Mouse (Mus musculus) urinary bladder, adult 18-20 months (tissue): Measurements from ENCODE around the gene Slco4c1.

ENCODE experiments used
- DNase-seq, 2 experiments: peaks; one replicate each; pipeline ENCODE4 v3.0.0; 2022; ENCODE audit warnings: low spot score in 2 of 2, mixed read lengths in 2 of 2

Slco4c1 gene

GRCm38 (mm10) chr1:96770283-96770682 is 101.7 kb downstream of the Slco4c1 start:
- no peak for DNase-seq

GRCm38 (mm10) chr1:96768264-96768663 is 103.7 kb downstream of the Slco4c1 start:
- DNase-seq, result no peak

- no peak for DNase-seq
Measured at GRCm38 (mm10) chr1:96766535-96766934, 105.4 kb downstream of the Slco4c1 start.
